Mouse (Mus musculus): ENCODE results near the gene Tcf7l2. TPM values are rescaled to one million over a fixed set of nuclear protein-coding genes. Genes with fewer than 3 reads are reported as not detected.

Tcf7l2 gene
- total RNA-seq, 1 experiment, result 3.0 TPM

DNA sequence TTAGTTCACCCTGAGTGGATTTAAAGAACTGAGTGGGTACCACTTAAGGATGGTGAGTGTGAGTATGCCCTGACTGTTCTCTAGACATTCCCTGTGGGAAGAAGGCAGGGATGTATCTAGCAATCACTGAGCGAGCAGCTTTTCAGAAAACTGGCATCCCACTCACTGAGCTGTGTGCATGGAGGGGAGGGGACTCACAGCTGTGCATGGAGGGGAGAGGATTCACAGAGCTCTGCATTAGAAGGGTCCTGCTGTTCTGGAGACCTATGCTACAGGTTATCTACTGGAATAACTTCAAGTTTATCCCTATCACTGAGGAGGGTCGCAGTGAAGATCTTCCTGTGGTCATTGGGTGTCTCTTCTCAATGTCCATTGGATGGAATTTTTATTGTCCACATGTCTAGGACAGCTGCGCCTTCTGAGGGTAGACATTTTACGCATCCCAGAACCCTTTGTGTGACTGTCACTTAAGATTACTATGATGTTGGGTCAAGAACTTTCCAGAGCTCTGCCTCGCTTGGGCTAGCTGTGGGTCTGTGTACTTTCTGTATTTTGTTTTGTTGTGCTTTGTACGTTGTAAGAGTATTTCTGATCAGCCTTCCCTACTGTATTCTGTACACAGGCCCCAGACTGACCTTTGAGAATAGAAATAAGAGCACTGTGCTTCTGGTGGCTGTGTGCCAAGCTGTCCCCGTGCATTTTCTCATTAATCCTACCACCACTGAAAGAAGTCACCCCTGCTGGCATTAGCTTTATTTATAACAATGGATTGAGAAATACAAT, 192.5 kb downstream of the Tcf7l2 start:
- TF ChIP-seq MAFK (IDR thresholded peaks at IDR 0.05; ENCODE audit: insufficient read depth, low read depth, low read length), result no peak
- no peak overlapping the region for H3K9ac ChIP-seq (ENCODE audit: insufficient read depth, low read depth, low read length, poor library complexity, severe bottlenecking)
- no peak overlapping the region for H3K27ac ChIP-seq (ENCODE audit: insufficient read depth, low read depth, low read length, poor library complexity, severe bottlenecking)
- H3K4me1 ChIP-seq (ENCODE audit: control insufficient read depth in 2 of 2, insufficient read depth in 2 of 2, low read length in 2 of 2, poor library complexity in 1 of 2), result peaks cover 0 to 13% of the 10 kb centered on the region in 2 experiments; a peak in 1 of 4 replicates
- in situ Hi-C loops (cut with MboI; ENCODE audit: low sequenced_read_pairs in 2 of 2, unreplicated experiment in 2 of 2), result no loop called here
- H3K9me3 ChIP-seq (ENCODE audit: control insufficient read depth, insufficient read depth, low read depth, low read length), result no peaks in the 10 kb centered on the region
- no peaks in the 10 kb centered on the region for H3K36me3 ChIP-seq (ENCODE audit: control insufficient read depth, insufficient read depth, low read length, poor library complexity, severe bottlenecking)
- no peak overlapping the region for H3K4me3 ChIP-seq (ENCODE audit: insufficient read depth in 1 of 2, low read depth in 1 of 2, low read length in 2 of 2, poor library complexity in 1 of 2, severe bottlenecking in 1 of 2)
- no peak for DNase-seq (ENCODE audit: low read depth, low spot score)

GRCm38 (mm10) chr19:55934730-55935003, 193.0 kb downstream of the Tcf7l2 start:
- Histone ChIP-seq H3K4me1 (ENCODE audit: control insufficient read depth in 2 of 2, insufficient read depth in 2 of 2, low read length in 2 of 2, poor library complexity in 1 of 2) (peaks cover 0 to 10% of the 10 kb centered on the region in 2 experiments; a peak in 1 of 4 replicates), H3K9me3 (ENCODE audit: control insufficient read depth, insufficient read depth, low read depth, low read length) (no peaks in the 10 kb centered on the region), H3K36me3 (ENCODE audit: control insufficient read depth, insufficient read depth, low read length, poor library complexity, severe bottlenecking) (no peaks in the 10 kb centered on the region), H3K4me3 (ENCODE audit: insufficient read depth in 1 of 2, low read depth in 1 of 2, low read length in 2 of 2, poor library complexity in 1 of 2, severe bottlenecking in 1 of 2) (no peak overlapping the region), H3K27ac (ENCODE audit: insufficient read depth, low read depth, low read length, poor library complexity, severe bottlenecking) (no peak overlapping the region), H3K9ac (ENCODE audit: insufficient read depth, low read depth, low read length, poor library complexity, severe bottlenecking) (no peak overlapping the region)
- TF ChIP-seq ZNF384 (IDR thresholded peaks at IDR 0.05; ENCODE audit: low read depth, low read length) (no peak), ZC3H11A (IDR thresholded peaks at IDR 0.05; ENCODE audit: borderline replicate concordance, low read depth, low read length) (no peak), MAFK (IDR thresholded peaks at IDR 0.05; ENCODE audit: insufficient read depth, low read depth, low read length) (no peak), CHD2 (IDR thresholded peaks at IDR 0.05; ENCODE audit: low read depth, low read length) (no peak), HCFC1 (IDR thresholded peaks at IDR 0.05; ENCODE audit: borderline replicate concordance, insufficient read depth, low read length) (no peak)
- DNase-seq (ENCODE audit: low read depth, low spot score), result no peak
- in situ Hi-C loops (cut with MboI; ENCODE audit: low sequenced_read_pairs in 2 of 2, unreplicated experiment in 2 of 2), result no loop called here

GRCm38 (mm10) chr19:55937026-55937425, 195.4 kb downstream of the Tcf7l2 start:
- Histone ChIP-seq H3K4me1 (ENCODE audit: control insufficient read depth in 2 of 2, insufficient read depth in 2 of 2, low read length in 2 of 2, poor library complexity in 1 of 2) (no peaks in the 10 kb centered on the region), H3K9ac (ENCODE audit: insufficient read depth, low read depth, low read length, poor library complexity, severe bottlenecking) (no peak overlapping the region), H3K36me3 (ENCODE audit: control insufficient read depth, insufficient read depth, low read length, poor library complexity, severe bottlenecking) (no peaks in the 10 kb centered on the region), H3K4me3 (ENCODE audit: insufficient read depth in 1 of 2, low read depth in 1 of 2, low read length in 2 of 2, poor library complexity in 1 of 2, severe bottlenecking in 1 of 2) (no peak overlapping the region), H3K27ac (ENCODE audit: insufficient read depth, low read depth, low read length, poor library complexity, severe bottlenecking) (no peak overlapping the region), H3K9me3 (ENCODE audit: control insufficient read depth, insufficient read depth, low read depth, low read length) (no peaks in the 10 kb centered on the region)
- DNase-seq (ENCODE audit: low read depth, low spot score), result no peak
- in situ Hi-C loops (cut with MboI; ENCODE audit: low sequenced_read_pairs in 2 of 2, unreplicated experiment in 2 of 2), result no loop called here
- TF ChIP-seq HCFC1 (IDR thresholded peaks at IDR 0.05; ENCODE audit: borderline replicate concordance, insufficient read depth, low read length), result no peak
- no peak for TF ChIP-seq ZC3H11A (IDR thresholded peaks at IDR 0.05; ENCODE audit: borderline replicate concordance, low read depth, low read length)
- no peak for TF ChIP-seq MAFK (IDR thresholded peaks at IDR 0.05; ENCODE audit: insufficient read depth, low read depth, low read length)
- TF ChIP-seq ZNF384 (IDR thresholded peaks at IDR 0.05; ENCODE audit: low read depth, low read length), result no peak
- no peak for TF ChIP-seq CHD2 (IDR thresholded peaks at IDR 0.05; ENCODE audit: low read depth, low read length)

DNA sequence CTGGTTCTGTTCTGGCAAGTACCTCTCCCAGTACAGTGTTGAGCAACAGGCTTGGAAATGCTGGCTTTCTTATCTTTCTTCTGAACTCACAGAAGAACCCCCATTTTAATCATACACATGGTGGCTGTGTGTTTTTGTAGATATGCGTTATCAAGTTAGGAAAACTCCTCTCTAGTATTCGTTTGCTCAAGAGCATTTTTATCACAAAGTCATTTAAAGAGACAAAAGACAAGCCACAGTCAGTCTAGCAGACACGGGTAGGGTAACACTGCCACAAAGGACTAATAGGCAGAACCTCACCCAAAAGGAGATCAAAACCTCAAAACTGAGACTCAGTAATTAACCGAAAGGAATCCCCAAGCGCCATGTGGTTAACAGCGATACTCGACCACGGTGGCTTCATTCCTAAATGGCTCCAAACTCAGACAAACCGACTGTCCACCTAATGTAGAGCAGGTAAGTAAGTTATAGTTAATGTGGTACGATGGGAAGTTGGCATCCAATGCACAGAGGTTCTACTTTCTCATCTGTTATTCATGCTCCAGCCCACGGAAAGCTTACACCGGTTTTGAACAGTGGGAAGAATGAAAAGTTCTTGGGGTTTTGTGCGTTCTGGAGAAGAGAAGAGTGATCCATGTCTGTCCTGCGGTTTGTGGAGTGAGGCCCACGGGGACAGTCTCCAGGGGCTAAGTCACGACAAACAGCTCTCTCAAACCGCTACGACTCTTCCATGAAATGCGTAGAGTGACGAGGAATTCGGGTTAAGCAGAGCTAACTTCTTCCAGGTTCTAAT, 196.8 kb downstream of the Tcf7l2 start:
- in situ Hi-C loops (cut with MboI; ENCODE audit: low sequenced_read_pairs in 2 of 2, unreplicated experiment in 2 of 2), result no loop called here
- Histone ChIP-seq H3K9ac (ENCODE audit: insufficient read depth, low read depth, low read length, poor library complexity, severe bottlenecking) (no peak overlapping the region), H3K36me3 (ENCODE audit: control insufficient read depth, insufficient read depth, low read length, poor library complexity, severe bottlenecking) (no peaks in the 10 kb centered on the region), H3K27ac (ENCODE audit: insufficient read depth, low read depth, low read length, poor library complexity, severe bottlenecking) (no peak overlapping the region), H3K9me3 (ENCODE audit: control insufficient read depth, insufficient read depth, low read depth, low read length) (no peaks in the 10 kb centered on the region), H3K4me3 (ENCODE audit: insufficient read depth in 1 of 2, low read depth in 1 of 2, low read length in 2 of 2, poor library complexity in 1 of 2, severe bottlenecking in 1 of 2) (no peak overlapping the region), H3K4me1 (ENCODE audit: control insufficient read depth in 2 of 2, insufficient read depth in 2 of 2, low read length in 2 of 2, poor library complexity in 1 of 2) (0 out of 4 replicates have a peak, but pooled peaks cover 0 to 3% of the 10 kb centered on the region in 2 experiments)
- DNase-seq (ENCODE audit: low read depth, low spot score), result no peak
- TF ChIP-seq ZNF384 (IDR thresholded peaks at IDR 0.05; ENCODE audit: low read depth, low read length) (no peak), HCFC1 (IDR thresholded peaks at IDR 0.05; ENCODE audit: borderline replicate concordance, insufficient read depth, low read length) (no peak), CHD2 (IDR thresholded peaks at IDR 0.05; ENCODE audit: low read depth, low read length) (no peak), MAFK (IDR thresholded peaks at IDR 0.05; ENCODE audit: insufficient read depth, low read depth, low read length) (no peak), ZC3H11A (IDR thresholded peaks at IDR 0.05; ENCODE audit: borderline replicate concordance, low read depth, low read length) (no peak)

Data from ES-E14 (cell line).